Mouse (Mus musculus): ENCODE measurements around the gene Ereg.

Gene Ereg

DNA sequence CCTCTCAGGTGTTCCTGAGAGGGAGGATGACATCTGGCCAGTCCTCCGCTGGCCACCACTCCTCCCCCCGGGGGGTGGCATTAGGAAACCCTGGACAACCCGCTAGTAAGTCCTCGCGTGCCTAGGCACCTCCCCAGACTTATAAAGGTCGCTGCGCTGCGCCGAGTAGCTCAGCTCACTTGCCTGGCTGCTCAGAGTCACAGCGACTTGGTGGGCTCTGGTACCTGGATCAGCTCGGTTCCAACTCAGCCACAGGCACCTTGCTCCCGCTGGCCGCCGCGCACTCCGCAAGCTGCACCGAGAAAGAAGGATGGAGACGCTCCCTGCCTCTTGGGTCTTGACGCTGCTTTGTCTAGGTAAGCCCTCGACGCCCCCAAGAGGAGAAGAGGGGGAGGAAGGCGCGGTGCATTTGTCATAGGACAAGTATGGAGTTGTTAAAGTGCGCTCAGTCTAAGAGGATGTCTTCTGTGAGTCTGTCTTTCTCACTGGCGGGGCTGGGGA, at the start of gene Ereg:
TSS of gene Ereg (plus strand) at position 173 of the 501 bp plus-strand sequence.
- ChIA-PET CTCF (interaction anchor here in 1 of 4 experiments (0.6 to 0.9 kb wide), 2 partner anchors 60 to 1601 kb away, joined by 3 to 4 read pairs; no protein-coding TSS in a partner anchor), POLR2A (no interaction called here)

DNA sequence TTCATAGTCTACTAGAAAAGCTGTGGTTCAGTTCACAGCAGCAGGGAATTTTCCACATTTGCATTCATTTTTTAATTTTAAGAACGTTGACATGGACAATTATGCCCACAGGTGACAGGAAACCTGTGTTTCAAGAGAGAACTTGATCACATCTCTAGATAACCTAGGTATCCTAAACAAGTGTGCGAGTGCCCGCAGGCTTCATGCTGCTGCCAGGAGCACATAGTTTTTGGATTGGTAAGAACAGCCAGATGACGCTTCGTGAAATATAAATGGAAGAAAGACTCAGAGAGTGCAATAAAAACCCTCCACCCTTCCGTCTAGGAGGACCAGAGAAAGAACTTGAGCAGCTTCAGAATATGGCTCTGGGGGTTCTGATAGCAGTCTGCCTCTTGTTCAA, 47.3 kb upstream of the Ereg start, which contains the start of gene Epgn:
TSS of gene Epgn (plus strand) at position 301 of the 400 bp plus-strand sequence.
- ChIA-PET POLR2A (no interaction called here), CTCF (no interaction called here)

DNA sequence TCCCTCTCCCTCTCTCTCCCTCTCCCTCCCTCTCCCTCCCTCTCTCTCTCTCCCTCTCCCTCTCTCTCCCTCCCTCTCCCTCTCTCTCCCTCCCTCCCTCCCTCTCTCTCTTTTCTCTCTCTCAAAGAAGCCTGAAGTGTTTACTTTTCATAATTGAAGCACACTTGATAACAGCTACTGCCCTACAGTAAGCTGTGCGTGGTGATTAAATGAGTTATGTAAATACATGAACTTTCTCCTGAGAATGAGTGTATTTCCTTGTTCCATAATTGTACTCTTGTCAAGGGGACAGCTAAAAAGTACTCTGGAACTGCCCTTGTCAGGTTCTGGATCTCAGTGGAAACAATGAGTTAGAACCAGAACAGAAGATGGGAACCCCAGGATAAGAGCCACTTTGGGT, 46.6 kb upstream of the Ereg start:
- ChIA-PET CTCF (no interaction called here), POLR2A (interaction anchor here in 1 of 4 experiments (0.6 kb wide), 1 partner anchor 8 kb away, joined by 3 read pairs; no protein-coding TSS in a partner anchor)

DNA sequence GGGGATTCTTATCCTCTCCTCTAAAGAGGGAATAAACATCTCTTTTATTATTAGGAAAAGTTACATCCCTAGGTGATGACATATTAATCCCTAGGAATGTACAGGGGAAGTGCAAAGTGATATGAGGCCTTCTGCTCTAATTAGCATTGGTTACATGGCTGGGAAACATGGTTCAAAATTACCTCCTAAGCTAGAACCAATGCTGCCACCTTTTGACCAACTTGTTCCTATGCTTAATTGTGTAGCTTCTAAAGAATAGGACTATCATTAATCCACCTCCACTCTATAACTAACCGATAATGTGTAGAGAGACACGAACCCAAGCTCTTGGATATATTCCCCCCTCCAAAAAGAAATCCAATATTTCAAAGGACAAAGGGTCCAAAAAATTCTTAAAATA, 43.8 kb upstream of the Ereg start:
- ChIA-PET CTCF (interaction anchor here in 2 of 4 experiments (0.6 to 1.0 kb wide), 2 partner anchors 79 to 277 kb away, joined by 3 read pairs; no protein-coding TSS in a partner anchor), POLR2A (no interaction called here)

DNA sequence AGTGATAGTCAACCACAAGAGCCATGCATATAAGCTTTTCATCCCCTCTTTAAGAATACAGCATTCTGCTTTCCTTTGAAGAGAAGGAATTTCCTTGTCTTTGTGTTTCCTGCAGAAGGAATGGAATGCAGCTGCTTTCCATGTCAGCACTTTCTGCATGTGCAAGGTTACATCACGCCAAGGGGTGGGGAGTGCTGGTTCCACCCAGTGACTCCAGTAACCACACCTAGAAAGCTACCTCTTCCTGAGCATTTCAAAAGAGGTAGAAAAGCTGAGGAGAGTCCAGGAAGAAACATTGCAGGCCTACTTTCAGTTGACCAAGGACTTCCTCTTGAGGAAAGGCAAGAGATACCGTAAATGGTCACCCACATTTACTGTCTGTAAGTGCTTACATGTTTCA, 39.1 kb upstream of the Ereg start:
- ChIA-PET CTCF (interaction anchor here in 1 of 4 experiments (1.2 kb wide), 1 partner anchor 58 kb away, joined by 3 read pairs; no protein-coding TSS in a partner anchor), POLR2A (interaction anchor here in 1 of 4 experiments (0.6 kb wide), 1 partner anchor 391 kb away, joined by 11 read pairs; no protein-coding TSS in a partner anchor)

- POLR2A ChIA-PET: interaction anchor here in 1 of 4 experiments (0.7 kb wide), 1 partner anchor 24 kb away, joined by 3 read pairs; no protein-coding TSS in a partner anchor
- CTCF ChIA-PET: no interaction called here
Observed at GRCm38 (mm10) chr5:91036628-91037027, 37.8 kb upstream of the Ereg start.

DNA sequence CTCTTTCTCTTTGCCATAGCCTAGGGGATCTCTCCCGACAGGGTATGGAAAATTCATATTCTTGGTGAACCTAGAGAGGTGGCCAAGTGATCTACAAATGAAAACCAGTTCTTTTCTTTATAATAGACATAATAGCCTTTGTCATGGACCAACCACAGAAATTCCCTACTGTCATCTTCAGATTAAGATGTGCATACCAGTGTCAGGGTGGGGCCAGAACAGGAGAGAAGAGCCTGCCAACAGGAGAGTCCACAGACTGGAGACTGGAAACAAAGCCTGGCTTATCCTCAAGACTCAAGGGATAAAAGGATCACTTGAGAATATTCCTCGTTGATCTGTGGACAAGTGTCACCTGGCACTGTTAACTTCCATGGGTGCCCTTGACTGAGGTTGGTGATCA, 36.7 kb upstream of the Ereg start:
- ChIA-PET POLR2A (no interaction called here), CTCF (interaction anchor here in 2 of 4 experiments (1.2 to 2.8 kb wide), 3 partner anchors 269 to 365 kb away, joined by 3 to 24 read pairs (median 6); partner anchors contain the start of gene Btc (in 1 of the 2))

DNA sequence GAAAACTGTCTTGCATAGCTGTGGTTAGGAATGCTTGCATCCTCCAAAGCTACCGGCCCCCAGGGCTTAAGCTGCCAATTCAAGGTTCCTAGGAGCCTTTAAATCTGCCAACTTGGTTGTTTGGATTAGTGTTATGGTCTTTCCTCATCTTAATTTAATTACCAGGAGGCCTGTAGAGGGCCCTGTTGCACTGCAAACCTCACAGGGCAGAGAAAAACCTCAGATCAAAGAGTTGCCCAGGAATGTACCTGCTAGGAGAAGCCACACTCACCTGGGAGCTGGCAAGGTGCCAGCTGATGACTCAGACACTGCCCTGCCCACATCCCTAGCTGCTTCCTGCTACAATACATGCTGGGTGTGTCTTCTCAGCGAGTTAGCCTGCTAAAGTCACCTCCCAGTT, 35.9 kb upstream of the Ereg start:
- ChIA-PET CTCF (interaction anchor here in 3 of 4 experiments (0.5 to 2.8 kb wide), 5 partner anchors 121 to 386 kb away, joined by 3 to 24 read pairs (median 5); partner anchors contain the start of gene Btc (in 1 of the 3)), POLR2A (no interaction called here)

- ChIA-PET CTCF (interaction anchor here in 3 of 4 experiments (0.5 to 2.8 kb wide), 5 partner anchors 121 to 386 kb away, joined by 3 to 24 read pairs (median 5); partner anchors contain the start of gene Btc (in 1 of the 3)), POLR2A (no interaction called here)
Observed at GRCm38 (mm10) chr5:91038963-91039362, 35.5 kb upstream of the Ereg start.

- ChIA-PET POLR2A (no interaction called here), CTCF (no interaction called here)
Observed at GRCm38 (mm10) chr5:91047987-91048386, 26.4 kb upstream of the Ereg start.

- CTCF ChIA-PET: no interaction called here
- POLR2A ChIA-PET: no interaction called here
Observed at GRCm38 (mm10) chr5:91048397-91048796, 26.0 kb upstream of the Ereg start.

GRCm38 (mm10) chr5:91072340-91072739, 2.1 kb upstream of the Ereg start:
- CTCF ChIA-PET: no interaction called here

DNA sequence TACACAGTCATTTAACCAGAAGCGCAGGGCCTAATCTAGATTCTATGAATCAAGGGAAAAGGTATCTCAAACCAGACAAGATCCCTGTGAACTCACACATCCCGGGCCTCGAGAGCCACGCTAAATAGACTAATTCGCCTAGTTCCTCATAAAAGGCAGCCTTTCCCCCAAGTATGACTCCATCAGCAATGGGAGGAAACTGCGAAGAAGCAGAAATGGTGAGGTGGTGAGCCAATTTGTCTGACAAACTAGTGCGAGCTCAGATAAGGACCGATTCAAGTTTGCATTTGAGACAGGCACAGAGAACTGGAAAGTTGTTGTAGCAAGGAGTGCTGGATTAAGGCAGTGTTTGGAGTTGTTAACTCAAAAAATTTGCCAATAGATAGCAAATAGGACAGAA, 796 bp upstream of the Ereg start:
- POLR2A ChIA-PET: no interaction called here
- CTCF ChIA-PET: interaction anchor here in 1 of 4 experiments (0.9 kb wide), 1 partner anchor 59 kb away, joined by 3 read pairs; no protein-coding TSS in a partner anchor

More at GRCm38 (mm10) chr5:91072340-91072739, 2.1 kb upstream of the Ereg start:
- POLR2A ChIA-PET: no interaction called here

DNA sequence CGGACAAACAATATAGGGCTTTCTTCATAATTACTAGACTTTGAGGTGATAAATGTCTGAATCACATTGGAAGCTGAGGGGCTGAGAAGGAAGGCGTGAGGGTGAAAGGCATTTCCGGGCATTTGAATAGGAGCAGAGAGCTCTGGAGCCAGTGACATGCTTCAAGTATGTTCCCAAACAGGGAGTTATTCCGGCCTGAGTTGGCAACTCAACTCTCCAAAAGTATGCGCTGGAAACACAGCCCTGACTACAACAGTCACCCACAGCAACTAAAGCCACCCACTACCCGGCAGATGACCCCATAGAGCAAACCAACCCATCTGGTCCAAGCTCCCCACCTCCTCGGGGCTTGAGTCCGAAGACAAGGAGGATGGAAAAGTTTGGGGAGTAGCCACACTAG, 396 bp upstream of the Ereg start:
- POLR2A ChIA-PET: no interaction called here
- CTCF ChIA-PET: interaction anchor here in 1 of 4 experiments (0.6 to 0.9 kb wide), 2 partner anchors 60 to 1601 kb away, joined by 3 to 4 read pairs; no protein-coding TSS in a partner anchor

- CTCF ChIA-PET: no interaction called here
- POLR2A ChIA-PET: no interaction called here
Observed at GRCm38 (mm10) chr5:91075021-91075420, 599 bp downstream of the Ereg start.

DNA sequence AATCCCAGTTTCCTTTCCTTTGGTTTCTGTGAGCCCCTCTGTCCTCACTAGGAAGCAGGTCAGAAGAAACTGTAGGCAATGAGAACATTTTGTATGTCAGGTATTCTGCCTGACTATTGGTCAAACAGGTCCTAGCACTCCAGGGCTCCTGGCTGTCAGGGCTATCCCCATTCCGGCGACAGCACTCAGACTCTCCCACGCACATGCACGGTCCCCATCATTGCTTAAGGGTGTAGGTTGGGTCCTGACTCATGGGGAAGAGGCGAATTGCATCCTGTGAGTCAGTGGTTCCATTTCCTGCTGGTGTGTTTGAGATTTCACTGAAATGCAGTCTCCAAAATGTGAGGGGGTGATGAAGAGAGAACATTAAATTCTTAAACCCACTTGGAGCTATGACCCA, 8.6 kb downstream of the Ereg start:
- ChIA-PET CTCF (no interaction called here), POLR2A (no interaction called here)

- POLR2A ChIA-PET: no interaction called here
- CTCF ChIA-PET: no interaction called here
Observed at GRCm38 (mm10) chr5:91085291-91085690, 10.9 kb downstream of the Ereg start.

DNA sequence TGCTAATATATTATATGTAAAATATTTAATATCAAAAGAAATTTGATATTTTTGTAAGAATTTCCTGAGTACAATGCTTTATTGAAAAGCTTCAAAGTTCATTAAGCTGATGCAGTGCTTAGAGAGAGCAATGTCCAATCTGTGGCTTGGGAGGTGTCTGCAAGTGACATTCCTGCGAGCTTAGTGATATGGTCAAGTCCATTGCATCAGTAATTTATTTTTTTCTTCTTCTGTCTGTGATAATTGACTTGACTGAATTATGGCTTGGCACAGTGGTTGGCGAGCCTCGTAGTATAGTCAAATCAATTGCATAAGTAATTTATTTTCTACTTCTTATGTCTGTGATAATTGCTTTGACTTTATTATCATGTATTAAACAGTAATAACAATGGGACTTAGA, 15.9 kb downstream of the Ereg start:
- CTCF ChIA-PET: interaction anchor here in 1 of 4 experiments (0.5 to 0.6 kb wide), 2 partner anchors 1219 to 1292 kb away, joined by 3 read pairs; no protein-coding TSS in a partner anchor
- POLR2A ChIA-PET: no interaction called here

GRCm38 (mm10) chr5:91097911-91098614, 23.6 kb downstream of the Ereg start:
- POLR2A ChIA-PET: no interaction called here
- CTCF ChIA-PET: no interaction called here

- CTCF ChIA-PET: no interaction called here
- POLR2A ChIA-PET: no interaction called here
Observed at GRCm38 (mm10) chr5:91101742-91102141, 27.3 kb downstream of the Ereg start.
